Mouse (Mus musculus) CH12.LX (cell line): Measurements from ENCODE around the gene Morn4. TPM values are rescaled to one million over a fixed set of nuclear protein-coding genes. Genes with fewer than 3 reads are reported as not detected.
"Not testable (repeated sequence)": the region's sequence is repeated elsewhere in the genome, so short reads cannot be mapped to it uniquely, and the experiment has no call there.

ENCODE experiments used
- DNase-seq: peaks from one replicate; pipeline ENCODE4 v3.0.0-alpha.2; 2013; ENCODE audit errors: extremely low read depth
- H3K27ac ChIP-seq: 2 replicates; pipeline ENCODE4 v1.5.1; 2012; ENCODE audit warnings: low read depth, mild to moderate bottlenecking, control low read depth, moderate library complexity; ENCODE audit not compliant: insufficient read depth
- H3K27me3 ChIP-seq: replicated peaks from 2 replicates; pipeline ENCODE3; 2012; ENCODE audit warnings: inconsistent platforms
- H3K36me3 ChIP-seq, 2 experiments: replicated peaks in 1 of 2; 2 replicates each; pipeline versions ENCODE3 to v1.6.1; 2012; ENCODE audit warnings: inconsistent platforms in 1 of 2, low read length in 1 of 2, mild to moderate bottlenecking in 1 of 2, mixed read lengths in 1 of 2, moderate library complexity in 1 of 2; ENCODE audit not compliant: control insufficient read depth in 1 of 2, insufficient read depth in 1 of 2
- H3K4me1 ChIP-seq, 2 experiments: 2 replicates each; pipeline ENCODE4 v1.6.1; 2012; ENCODE audit warnings: inconsistent platforms in 1 of 2, moderate library complexity in 1 of 2; ENCODE audit not compliant: insufficient read depth in 2 of 2, control insufficient read depth in 1 of 2
- H3K4me2 ChIP-seq: 2 replicates; pipeline ENCODE4 v1.6.1; 2012; ENCODE audit warnings: low read depth, mild to moderate bottlenecking, control low read depth; ENCODE audit not compliant: poor library complexity, insufficient read depth, severe bottlenecking
- H3K4me3 ChIP-seq, 3 experiments: fragments of 150-350 bp in 1 of 3; sonication (generic) in 1 of 3; replicated peaks in 1 of 3; 2 replicates each; pipeline versions ENCODE3 to v1.5.1; 2011 to 2012; ENCODE audit warnings: low read depth in 2 of 3, low read length in 2 of 3, mild to moderate bottlenecking in 2 of 3, moderate library complexity in 2 of 3, control low read depth in 1 of 3, improper control_type of control experiment in 1 of 3, inconsistent platforms in 1 of 3, mixed read lengths in 1 of 3; ENCODE audit not compliant: poor library complexity in 1 of 3
- H3K79me2 ChIP-seq: replicated peaks from 2 replicates; pipeline ENCODE4 v1.6.1; 2012; ENCODE audit warnings: mild to moderate bottlenecking, moderate library complexity; ENCODE audit not compliant: control insufficient read depth, poor library complexity, insufficient read depth, severe bottlenecking; ENCODE audit errors: extremely low read depth
- H3K9ac ChIP-seq: 2 replicates; pipeline ENCODE4 v1.6.1; 2012; ENCODE audit warnings: low read depth, mild to moderate bottlenecking, control low read depth, moderate library complexity; ENCODE audit not compliant: insufficient read depth
- H3K9me3 ChIP-seq: replicated peaks from 2 replicates; pipeline ENCODE3; 2012; ENCODE audit warnings: low read length, inconsistent platforms, mixed read lengths
- BHLHE40 ChIP-seq: IDR thresholded peaks from 2 replicates; pipeline ENCODE4 v1.6.1; 2011; ENCODE audit warnings: mild to moderate bottlenecking, low read depth, low read length, improper control_type of control experiment
- CHD2 ChIP-seq: IDR thresholded peaks from 2 replicates; pipeline ENCODE4 v1.6.1; 2011; ENCODE audit warnings: low read length, improper control_type of control experiment
- CTCF ChIP-seq, 2 experiments: IDR thresholded peaks in 1 of 2; conservative IDR thresholded peaks in 1 of 2; 2 replicates each; pipeline ENCODE4 v1.5.1; 2011 to 2012; ENCODE audit warnings: low read depth in 2 of 2, low read length in 2 of 2, improper control_type of control experiment in 1 of 2, inconsistent platforms in 1 of 2, mild to moderate bottlenecking in 1 of 2, moderate library complexity in 1 of 2
- ELF1 ChIP-seq: IDR thresholded peaks from 2 replicates; pipeline ENCODE4 v1.6.1; 2014; ENCODE audit warnings: low read depth, mild to moderate bottlenecking, inconsistent platforms, low read length, improper control_type of control experiment
- EP300 ChIP-seq: IDR thresholded peaks from 2 replicates; pipeline ENCODE4 v1.6.1; 2011; ENCODE audit warnings: low read length, improper control_type of control experiment
- ETS1 ChIP-seq: conservative IDR thresholded peaks from 2 replicates; pipeline ENCODE4 v1.6.1; 2012; ENCODE audit warnings: low read depth, mild to moderate bottlenecking, inconsistent platforms, low read length, improper control_type of control experiment, moderate library complexity
- IRF4 ChIP-seq: IDR thresholded peaks from 2 replicates; pipeline ENCODE4 v1.6.1; 2014; ENCODE audit warnings: low read depth, mild to moderate bottlenecking, inconsistent platforms, low read length, improper control_type of control experiment
- JUND ChIP-seq: conservative IDR thresholded peaks from 2 replicates; pipeline ENCODE4 v1.6.1; 2011; ENCODE audit warnings: low read depth, low read length, improper control_type of control experiment
- MAX ChIP-seq: IDR thresholded peaks from 2 replicates; pipeline ENCODE4 v1.6.1; 2011; ENCODE audit warnings: low read length, improper control_type of control experiment
- MXI1 ChIP-seq: IDR thresholded peaks from 2 replicates; pipeline ENCODE4 v1.6.1; 2011; ENCODE audit warnings: mild to moderate bottlenecking, low read depth, low read length, improper control_type of control experiment
- MYC ChIP-seq: IDR thresholded peaks from 2 replicates; pipeline ENCODE4 v1.6.1; 2011; ENCODE audit warnings: low read depth, mild to moderate bottlenecking, improper control_type of control experiment, low read length
- NELFE ChIP-seq: IDR thresholded peaks from 2 replicates; pipeline ENCODE4 v1.6.1; 2011; ENCODE audit warnings: low read depth, low read length, improper control_type of control experiment
- RAD21 ChIP-seq: IDR thresholded peaks from 2 replicates; pipeline ENCODE4 v1.6.1; 2011; ENCODE audit warnings: low read depth, mild to moderate bottlenecking, low read length, improper control_type of control experiment, moderate library complexity
- RCOR1 ChIP-seq: conservative IDR thresholded peaks from 2 replicates; pipeline ENCODE4 v1.6.1; 2012; ENCODE audit warnings: low read depth, mild to moderate bottlenecking, inconsistent platforms, low read length, improper control_type of control experiment
- SIN3A ChIP-seq: IDR thresholded peaks from 2 replicates; pipeline ENCODE4 v1.6.1; 2012; ENCODE audit warnings: low read length, improper control_type of control experiment, inconsistent platforms
- TBP ChIP-seq: conservative IDR thresholded peaks from 2 replicates; pipeline ENCODE4 v1.6.1; 2011; ENCODE audit warnings: low read depth, low read length, improper control_type of control experiment
- UBTF ChIP-seq: IDR thresholded peaks from 2 replicates; pipeline ENCODE4 v1.6.1; 2012; ENCODE audit warnings: low read depth, mild to moderate bottlenecking, inconsistent platforms, low read length, improper control_type of control experiment, moderate library complexity
- USF2 ChIP-seq: conservative IDR thresholded peaks from 2 replicates; pipeline ENCODE4 v1.6.1; 2011; ENCODE audit warnings: low read depth, low read length, improper control_type of control experiment
- ZC3H11A ChIP-seq: IDR thresholded peaks from 2 replicates; pipeline ENCODE4 v1.6.1; 2012; ENCODE audit warnings: low read depth, mild to moderate bottlenecking, inconsistent platforms, low read length, improper control_type of control experiment
- ZKSCAN1 ChIP-seq: IDR thresholded peaks from 2 replicates; pipeline ENCODE4 v1.6.1; 2012; ENCODE audit warnings: low read depth, inconsistent platforms, low read length, improper control_type of control experiment, borderline replicate concordance
- ZNF384 ChIP-seq: IDR thresholded peaks from 2 replicates; pipeline ENCODE4 v1.6.1; 2012; ENCODE audit warnings: low read depth, low read length, improper control_type of control experiment, inconsistent platforms
- dilution Hi-C: fragments of 300-500 bp; cut with MboI; formaldehyde crosslinking; loops from 2 replicates; pipeline ENCODE4 v1.14.3; 2020; ENCODE audit warnings: low sequenced_read_pairs; ENCODE audit not compliant: extremely low pct_unique_long_range_greater_than_20kb, extremely low pct_ligation_motif_present
- in situ Hi-C: fragments of 300-500 bp; cut with MboI; formaldehyde crosslinking; loops from 3 replicates; pipeline ENCODE4 v1.14.3; 2019; ENCODE audit warnings: low sequenced_read_pairs, low pct_ligation_motif_present, low pct_unique_long_range_greater_than_20kb, mixed read lengths
- polyA plus RNA-seq: library from polyadenylated mRNA; unstranded; fragments of >175 nt; gene quantifications from 2 replicates; pipeline ENCODE4 v1.2.1, GENCODE M21; 2012; ENCODE audit warnings: low read depth; ENCODE audit not compliant: insufficient read length
- total RNA-seq, 2 experiments: library from RNA; depleted of rRNA; stranded (reverse); fragments of 300-350 nt in 1 of 2; fragments of >200 nt in 1 of 2; gene quantifications; 2 replicates each; pipeline ENCODE4 v1.2.3; 2012 to 2014

Gene Morn4
- total and polyA plus RNA-seq, 3 experiments = 0.04 to 0.24 TPM; not detected in 1

DNA sequence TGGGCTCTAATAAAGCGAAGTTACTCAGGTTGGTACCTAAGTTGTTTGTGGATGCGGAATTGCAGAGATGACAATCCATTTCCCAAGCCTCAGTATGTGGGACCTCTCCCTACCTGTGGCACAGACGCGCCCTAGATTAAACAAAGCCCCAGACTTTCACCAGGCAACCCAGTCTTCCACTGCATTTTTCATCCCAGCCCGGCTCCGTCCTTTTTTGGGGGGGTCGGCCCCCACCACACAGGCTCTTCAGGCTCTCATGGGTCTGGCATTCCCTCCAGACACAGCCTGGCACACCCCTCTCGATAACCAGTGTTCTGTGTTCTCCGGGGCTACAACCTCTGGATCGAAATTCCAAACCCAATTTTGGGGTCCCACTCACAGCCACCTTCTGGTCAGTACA is 467 bp downstream of the Morn4 start:
- H3K4me3 ChIP-seq = no peak overlapping the region
- no peak overlapping the region for H3K27ac ChIP-seq
- H3K27me3 ChIP-seq = no peaks in the 10 kb centered on the region
- H3K4me2 ChIP-seq = no peak overlapping the region
- H3K79me2 ChIP-seq = no peaks in the 10 kb centered on the region
- no peak overlapping the region for H3K9ac ChIP-seq
- DNase-seq = no peak
- dilution Hi-C loops (no loop called here), in situ Hi-C loops (no loop called here)
- H3K9me3 ChIP-seq = no peaks in the 10 kb centered on the region
- TF ChIP-seq JUND = no peak
- TF ChIP-seq ETS1 = no peak
- no peak for TF ChIP-seq TBP
- no peak for TF ChIP-seq ZC3H11A
- TF ChIP-seq RCOR1 = no peak
- TF ChIP-seq NELFE = no peak
- no peak for TF ChIP-seq MXI1
- no peak for TF ChIP-seq EP300
- H3K4me1 ChIP-seq = peaks cover 2 to 4% of the 10 kb centered on the region in 2 experiments; a peak in 1 of 4 replicates
- peaks cover 0 to 2% of the 10 kb centered on the region in 2 experiments for H3K36me3 ChIP-seq

DNA sequence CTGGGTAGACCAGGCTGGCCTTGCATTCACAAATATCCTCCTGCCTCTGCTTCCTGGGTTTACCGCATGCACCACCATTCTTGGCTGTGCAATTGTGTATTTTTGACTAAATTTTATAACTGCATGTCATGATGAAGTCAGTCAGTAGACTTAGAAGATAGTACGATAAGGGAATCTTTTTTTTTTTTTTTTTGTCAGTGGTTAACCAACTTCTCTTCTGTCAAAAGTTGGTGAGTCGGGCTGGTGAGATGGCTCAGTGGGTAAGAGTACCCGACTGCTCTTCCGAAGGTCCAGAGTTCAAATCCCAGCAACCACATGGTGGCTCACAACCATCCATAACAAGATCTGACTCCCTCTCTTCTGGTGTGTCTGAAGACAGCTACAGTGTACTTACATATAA is 4.5 kb downstream of the Morn4 start:
- H3K36me3 ChIP-seq, dilution Hi-C loops, DNase-seq, H3K27ac ChIP-seq, H3K4me2 ChIP-seq, H3K9ac ChIP-seq, H3K79me2 ChIP-seq, H3K9me3 ChIP-seq, H3K4me1 ChIP-seq, H3K4me3 ChIP-seq, H3K27me3 ChIP-seq: not testable (repeated sequence)
- in situ Hi-C loops = loop anchor here (5.0 kb wide), 1 partner anchor 34 kb away; the partner anchor contains the start of gene Hoga1

DNA sequence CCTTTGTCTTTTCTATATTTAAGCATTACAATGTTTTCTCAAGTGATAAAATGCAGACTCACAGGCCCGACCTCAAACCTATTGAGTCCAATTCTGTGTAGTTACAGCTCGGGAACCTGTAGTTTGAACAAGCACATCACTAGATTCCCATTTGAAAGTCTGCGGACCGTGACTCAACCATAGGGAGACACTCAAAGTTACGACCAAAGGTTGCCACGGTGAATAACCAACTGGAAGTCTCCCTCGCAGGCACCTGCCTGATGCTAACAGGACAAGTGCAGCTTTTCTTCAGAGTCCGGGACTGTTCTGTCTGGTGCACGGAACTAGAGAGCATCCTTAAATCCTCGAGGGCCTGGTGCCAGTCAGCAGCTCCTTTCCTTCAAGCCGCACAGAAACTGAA is 5.7 kb downstream of the Morn4 start:
- Histone ChIP-seq H3K79me2 (no peaks in the 10 kb centered on the region), H3K4me1 (no peaks in the 10 kb centered on the region), H3K27me3 (no peaks in the 10 kb centered on the region), H3K4me3 (no peak overlapping the region), H3K9ac (no peak overlapping the region), H3K36me3 (no peaks in the 10 kb centered on the region), H3K27ac (no peak overlapping the region), H3K4me2 (peak overlapping the region; percentile 54), H3K9me3 (no peaks in the 10 kb centered on the region)
- in situ Hi-C loops = loop anchor here (5.0 kb wide), 1 partner anchor 33 kb away; the partner anchor contains the start of gene Hoga1
- no peak for DNase-seq
- dilution Hi-C loops = no loop called here
- TF ChIP-seq ETS1 (no peak), MYC (no peak), IRF4 (no peak), USF2 (no peak), ZC3H11A (no peak), TBP (no peak), CHD2 (no peak), SIN3A (no peak), ZNF384 (no peak), CTCF (conservative IDR thresholded peaks at IDR 0.05 in 1 of 2, IDR thresholded peaks at IDR 0.05 in 1 of 2; ENCODE audit: low read depth in 2 of 2, low read length in 2 of 2) (no peak), ZKSCAN1 (no peak), EP300 (no peak), RAD21 (no peak), ELF1 (no peak), MAX (no peak), BHLHE40 (no peak), UBTF (no peak)
